Mouse (Mus musculus) intestine, postnatal 0 days (tissue): ENCODE data around the gene Arfgap2. TPM values are rescaled to one million over a fixed set of nuclear protein-coding genes. Genes with fewer than 3 reads are reported as not detected.

ENCODE experiments used
- ATAC-seq: fragments of 200-750 bp; cut with Nextera tagmentation; 2 replicates; pipeline ENCODE4 v1.8.0; 2017; ENCODE audit warnings: mild to moderate bottlenecking, moderate TSS enrichment, moderate library complexity
- H3K27ac ChIP-seq: fragments of 300-500 bp; sonication (generic); 2 replicates; pipeline ENCODE4 v1.5.1; 2014; ENCODE audit warnings: mild to moderate bottlenecking, low read depth, low read length, moderate library complexity
- H3K27me3 ChIP-seq: fragments of 300-500 bp; sonication (generic); replicated peaks from 2 replicates; pipeline ENCODE4 v1.6.1; 2014; ENCODE audit warnings: low read length, mixed read lengths; ENCODE audit not compliant: control insufficient read depth, insufficient read depth
- H3K36me3 ChIP-seq: fragments of 300-500 bp; sonication (generic); 2 replicates; pipeline ENCODE4 v1.6.1; 2014; ENCODE audit warnings: mild to moderate bottlenecking, moderate library complexity; ENCODE audit not compliant: control insufficient read depth, insufficient read depth
- H3K4me1 ChIP-seq: fragments of 300-500 bp; sonication (generic); replicated peaks from 2 replicates; pipeline ENCODE4 v1.6.1; 2014; ENCODE audit warnings: antibody characterized with exemption, low read length, mixed read lengths; ENCODE audit not compliant: control insufficient read depth, insufficient read depth
- H3K4me2 ChIP-seq: fragments of 300-500 bp; sonication (generic); replicated peaks from 2 replicates; pipeline ENCODE4 v1.6.1; 2014; ENCODE audit warnings: low read depth, mild to moderate bottlenecking, moderate library complexity
- H3K4me3 ChIP-seq: fragments of 300-500 bp; sonication (generic); 2 replicates; pipeline ENCODE4 v1.5.1; 2014; ENCODE audit warnings: low read depth, low read length
- H3K9ac ChIP-seq: fragments of 300-500 bp; sonication (generic); 2 replicates; pipeline ENCODE4 v1.6.1; 2014; ENCODE audit warnings: mild to moderate bottlenecking, low read depth, low read length
- H3K9me3 ChIP-seq: fragments of 300-500 bp; sonication (generic); 2 replicates; pipeline ENCODE4 v1.6.1; 2016; ENCODE audit warnings: mixed run types; ENCODE audit not compliant: control insufficient read depth
- CTCF ChIP-seq: sonication (generic); IDR thresholded peaks from 2 replicates; pipeline ENCODE4 v1.5.1; 2016; ENCODE audit warnings: low read depth, mild to moderate bottlenecking, control low read depth, antibody characterized with exemption, moderate library complexity
- WGBS: fragments of 180-500 bp; shearing (Covaris S2); extraction: QIAGEN DNeasy Blood & Tissue Kit; methylation state at CpG from one replicate; pipeline ENCODE4 v1.1.7; 2014; 5-methylcytosine and 5-hydroxymethylcytosine counted together
- polyA plus RNA-seq: library from polyadenylated mRNA; unstranded; fragments of >200 nt; fragmentation: Nextera tagmentation; extraction: Ambion mirVana; gene quantifications from 2 replicates; pipeline ENCODE4 v1.2.1, GENCODE M21; 2015

Arfgap2 gene
- polyA plus RNA-seq, 1 experiment from 2014 or later, result 37.6 TPM

GRCm38 (mm10) chr2:91257126-91257980 is 7.4 kb upstream of the Arfgap2 start:
- Histone ChIP-seq H3K4me3 (peak overlapping the region; percentile 46), H3K27me3 (peaks cover 4% of the 10 kb centered on the region), H3K9me3 (no peaks in the 10 kb centered on the region), H3K27ac (no peak overlapping the region), H3K36me3 (no peaks in the 10 kb centered on the region), H3K4me1 (peaks cover 5% of the 10 kb centered on the region; the same call in 1 of the 2 replicates), H3K9ac (peak overlapping the region; percentile 8; the same call in 1 of the 2 replicates), H3K4me2 (peak overlapping the region; percentile 78)
- 4% methylated on average over 21 of the region's 22 CpGs for WGBS
- TF ChIP-seq CTCF, result no peak
- peak; percentile 18; the same call in 1 of the 2 replicates for ATAC-seq

- 55% methylated on average over 5 of the region's 5 CpGs for WGBS
- ATAC-seq, result no peak
- no peaks in the 10 kb centered on the region for H3K36me3 ChIP-seq
- peak overlapping the region; percentile 78 for H3K4me2 ChIP-seq
- H3K9ac ChIP-seq, result peak overlapping the region; percentile 37; the same call in 1 of the 2 replicates
- no peak overlapping the region for H3K27ac ChIP-seq
- no peak for TF ChIP-seq CTCF
- H3K4me1 ChIP-seq, result peaks cover 5% of the 10 kb centered on the region; the same call in 1 of the 2 replicates
- no peak overlapping the region for H3K4me3 ChIP-seq
- no peaks in the 10 kb centered on the region for H3K9me3 ChIP-seq
- H3K27me3 ChIP-seq, result peaks cover 4% of the 10 kb centered on the region
Measured at GRCm38 (mm10) chr2:91258054-91258453, 6.7 kb upstream of the Arfgap2 start.

GRCm38 (mm10) chr2:91258830-91259229 is 5.9 kb upstream of the Arfgap2 start:
- Histone ChIP-seq H3K9me3 (no peaks in the 10 kb centered on the region), H3K4me2 (no peak overlapping the region), H3K36me3 (no peaks in the 10 kb centered on the region), H3K4me1 (peaks cover 5% of the 10 kb centered on the region; the same call in 1 of the 2 replicates), H3K4me3 (no peak overlapping the region), H3K27ac (no peak overlapping the region), H3K9ac (no peak overlapping the region), H3K27me3 (peaks cover 4% of the 10 kb centered on the region)
- no peak for TF ChIP-seq CTCF
- ATAC-seq, result no peak
- 53% methylated on average over 1 of the region's 1 CpGs for whole genome bisulfite sequencing

GRCm38 (mm10) chr2:91259493-91259892 is 5.3 kb upstream of the Arfgap2 start:
- no peak overlapping the region for H3K9ac ChIP-seq
- WGBS, result 100% methylated on average over 1 of the region's 1 CpGs

GRCm38 (mm10) chr2:91263692-91264660 is 798 bp upstream of the Arfgap2 start:
- peak overlapping the region; percentile 76; the same call in 1 of the 2 replicates for H3K4me3 ChIP-seq
- H3K27ac ChIP-seq, result peak overlapping the region; percentile 95
- no peak for ATAC-seq
- TF ChIP-seq CTCF, result no peak
- peaks cover 22% of the 10 kb centered on the region for H3K36me3 ChIP-seq
- 87% methylated on average over 17 of the region's 17 CpGs for WGBS
- no peaks in the 10 kb centered on the region for H3K4me1 ChIP-seq
- peak overlapping the region; percentile 87 for H3K4me2 ChIP-seq
- no peaks in the 10 kb centered on the region for H3K27me3 ChIP-seq
- peak overlapping the region; percentile 12; the same call in 1 of the 2 replicates for H3K9ac ChIP-seq
- no peaks in the 10 kb centered on the region for H3K9me3 ChIP-seq

More at GRCm38 (mm10) chr2:91259493-91259892, 5.3 kb upstream of the Arfgap2 start:
- no peak overlapping the region for H3K4me2 ChIP-seq
- no peaks in the 10 kb centered on the region for H3K9me3 ChIP-seq
- TF ChIP-seq CTCF, result no peak
- H3K27ac ChIP-seq, result no peak overlapping the region
- peaks cover 4% of the 10 kb centered on the region for H3K27me3 ChIP-seq
- H3K4me1 ChIP-seq, result peaks cover 5% of the 10 kb centered on the region; the same call in 1 of the 2 replicates
- no peaks in the 10 kb centered on the region for H3K36me3 ChIP-seq
- no peak overlapping the region for H3K4me3 ChIP-seq
- ATAC-seq, result no peak
